Mouse (Mus musculus) layer of hippocampus, adult 9-11 months (tissue): Measurements from ENCODE around the gene Vwa5b1.

ENCODE experiments used
- DNase-seq: peaks from one replicate; pipeline ENCODE4 v3.0.0; 2022

Gene Vwa5b1

GRCm38 (mm10) chr4:138635428-138636145, at the start of gene Vwa5b1:
Gene Vwa5b1 (minus strand): TSS chr4:138635884.
- no peak for DNase-seq

GRCm38 (mm10) chr4:138682760-138683159, 47.1 kb upstream of the Vwa5b1 start:
- no peak for DNase-seq

GRCm38 (mm10) chr4:138680124-138680523, 44.4 kb upstream of the Vwa5b1 start:
- DNase-seq, result no peak

- DNase-seq, result peak; percentile 47
Observed at GRCm38 (mm10) chr4:138677579-138677978, 41.9 kb upstream of the Vwa5b1 start.

GRCm38 (mm10) chr4:138676480-138676879, 40.8 kb upstream of the Vwa5b1 start:
- no peak for DNase-seq

GRCm38 (mm10) chr4:138672160-138672559, 36.5 kb upstream of the Vwa5b1 start:
- DNase-seq, result no peak

GRCm38 (mm10) chr4:138670093-138670889, 34.6 kb upstream of the Vwa5b1 start:
- no peak for DNase-seq

GRCm38 (mm10) chr4:138666521-138666920, 30.8 kb upstream of the Vwa5b1 start:
- DNase-seq, result no peak

GRCm38 (mm10) chr4:138659936-138660602, 24.4 kb upstream of the Vwa5b1 start:
- DNase-seq, result peak; percentile 16

GRCm38 (mm10) chr4:138653056-138653455, 17.4 kb upstream of the Vwa5b1 start:
- peak; percentile 44 for DNase-seq

GRCm38 (mm10) chr4:138651881-138652280, 16.2 kb upstream of the Vwa5b1 start:
- peak; percentile 19 for DNase-seq

GRCm38 (mm10) chr4:138648096-138648635, 12.5 kb upstream of the Vwa5b1 start:
- DNase-seq, result no peak

GRCm38 (mm10) chr4:138642272-138642671, 6.6 kb upstream of the Vwa5b1 start:
- no peak for DNase-seq

- DNase-seq, result no peak
Observed at GRCm38 (mm10) chr4:138636146-138636511, 445 bp upstream of the Vwa5b1 start.

GRCm38 (mm10) chr4:138628256-138628655, 7.4 kb downstream of the Vwa5b1 start:
- no peak for DNase-seq

GRCm38 (mm10) chr4:138614454-138614853, 21.2 kb downstream of the Vwa5b1 start:
- DNase-seq, result no peak

- no peak for DNase-seq
Observed at GRCm38 (mm10) chr4:138601926-138602325, 33.8 kb downstream of the Vwa5b1 start.

GRCm38 (mm10) chr4:138597904-138598347, 37.8 kb downstream of the Vwa5b1 start:
- DNase-seq, result peak; percentile 28

GRCm38 (mm10) chr4:138596391-138597130, 39.1 kb downstream of the Vwa5b1 start:
- no peak for DNase-seq

GRCm38 (mm10) chr4:138584946-138585345, 50.7 kb downstream of the Vwa5b1 start:
- DNase-seq, result no peak

GRCm38 (mm10) chr4:138582446-138582845, 53.2 kb downstream of the Vwa5b1 start:
- no peak for DNase-seq

- no peak for DNase-seq
Observed at GRCm38 (mm10) chr4:138578406-138578805, 57.3 kb downstream of the Vwa5b1 start.

- no peak for DNase-seq
Observed at GRCm38 (mm10) chr4:138576661-138577060, 59.0 kb downstream of the Vwa5b1 start.
